Mouse (Mus musculus) spleen, adult 2 months (tissue): ENCODE measurements around the gene Hoxd8. TPM values are rescaled to one million over a fixed set of nuclear protein-coding genes. Genes with fewer than 3 reads are reported as not detected.

Source experiments
- DNase-seq, 2 experiments: peaks; one replicate each; pipeline versions ENCODE4 v3.0.0 to v3.0.0-alpha.2; 2012 to 2021; ENCODE audit warnings: low spot score in 2 of 2, low read depth in 1 of 2
- H3K27ac ChIP-seq: fragments of 200-500 bp; 2 replicates; pipeline ENCODE4 v1.5.1; 2012; ENCODE audit warnings: low read length, inconsistent platforms; ENCODE audit not compliant: insufficient read depth
- H3K27me3 ChIP-seq: fragments of 200-500 bp; 2 replicates; pipeline ENCODE4 v1.6.1; 2012; ENCODE audit warnings: mild to moderate bottlenecking, moderate library complexity, low read length, inconsistent platforms; ENCODE audit not compliant: control insufficient read depth, insufficient read depth
- H3K36me3 ChIP-seq: fragments of 200-500 bp; 2 replicates; pipeline ENCODE4 v1.6.1; 2012; ENCODE audit warnings: mild to moderate bottlenecking, low read length, inconsistent platforms; ENCODE audit not compliant: control insufficient read depth, insufficient read depth
- H3K4me1 ChIP-seq: fragments of 200-500 bp; 2 replicates; pipeline ENCODE4 v1.6.1; 2011; ENCODE audit warnings: inconsistent platforms; ENCODE audit not compliant: control insufficient read depth, insufficient read depth, insufficient read length
- H3K4me3 ChIP-seq: fragments of 200-500 bp; 2 replicates; pipeline ENCODE4 v1.5.1; 2011; ENCODE audit warnings: mild to moderate bottlenecking, inconsistent platforms; ENCODE audit not compliant: insufficient read depth, insufficient read length; ENCODE audit errors: extremely low read depth
- CTCF ChIP-seq: fragments of 200-500 bp; IDR thresholded peaks from 2 replicates; pipeline ENCODE4 v1.5.1; 2011; ENCODE audit warnings: mild to moderate bottlenecking, inconsistent platforms; ENCODE audit not compliant: insufficient read depth, insufficient read length, insufficient replicate concordance; ENCODE audit errors: extremely low read depth
- POLR2A ChIP-seq: fragments of 200-500 bp; IDR thresholded peaks from 2 replicates; pipeline ENCODE4 v1.6.1; 2011; ENCODE audit warnings: low read depth, low read length, inconsistent platforms
- WGBS: fragments of 180-500 bp; shearing (Covaris S2); methylation state at CpG from one replicate; pipeline ENCODE4 v1.1.7; 2018; 5-methylcytosine and 5-hydroxymethylcytosine counted together
- polyA plus RNA-seq: library from polyadenylated mRNA; depleted of rRNA; stranded (reverse); fragments of >200 nt; gene quantifications from 2 replicates; pipeline ENCODE4 v1.2.3, GENCODE M21; 2012

Hoxd8 gene
- polyA plus RNA-seq, 1 experiment = 0.32 TPM

GRCm38 (mm10) chr2:74670632-74671188, 33.7 kb upstream of the Hoxd8 start:
- Histone ChIP-seq H3K36me3 (no peaks in the 10 kb centered on the region), H3K27ac (no peak overlapping the region), H3K4me3 (no peak overlapping the region), H3K4me1 (peaks cover 2% of the 10 kb centered on the region), H3K27me3 (peaks cover 43% of the 10 kb centered on the region)
- 20% methylated on average over 3 of the region's 3 CpGs for WGBS
- DNase-seq = no peak
- TF ChIP-seq CTCF (no peak), POLR2A (no peak)

DNA sequence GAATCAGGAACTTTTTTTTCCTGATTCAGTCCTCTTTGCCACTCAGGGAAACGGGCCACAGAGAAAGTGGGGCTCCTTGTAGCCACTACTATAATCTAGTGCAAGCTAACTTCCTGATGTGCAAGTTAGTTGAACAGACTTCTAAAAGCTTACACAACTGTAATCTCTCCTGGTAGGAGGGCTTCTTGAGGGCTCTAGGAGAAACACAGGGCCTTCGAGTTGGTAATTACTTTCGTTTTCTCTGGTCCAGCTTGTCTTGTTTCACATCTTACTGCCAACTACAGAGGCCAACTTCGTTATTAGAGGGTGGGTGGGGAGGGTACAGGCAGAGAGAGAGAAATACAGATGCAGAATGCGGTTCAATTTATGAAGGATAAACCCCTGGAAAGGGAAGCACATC, 32.6 kb upstream of the Hoxd8 start:
- no peak overlapping the region for H3K27ac ChIP-seq
- H3K36me3 ChIP-seq = no peaks in the 10 kb centered on the region
- no peak overlapping the region for H3K4me3 ChIP-seq
- TF ChIP-seq CTCF = no peak
- no peak for TF ChIP-seq POLR2A
- DNase-seq = no peak
- WGBS = 23% methylated on average over 5 of the region's 5 CpGs
- H3K27me3 ChIP-seq = peaks cover 40% of the 10 kb centered on the region
- peaks cover 2% of the 10 kb centered on the region for H3K4me1 ChIP-seq

GRCm38 (mm10) chr2:74672481-74673362, 31.7 kb upstream of the Hoxd8 start:
- peak in 1 of 2 experiments; percentile 36 for DNase-seq
- H3K27me3 ChIP-seq = peaks cover 38% of the 10 kb centered on the region
- no peaks in the 10 kb centered on the region for H3K36me3 ChIP-seq
- H3K4me3 ChIP-seq = peak overlapping the region; percentile 31; the same call in 1 of the 2 replicates
- no peak overlapping the region for H3K27ac ChIP-seq
- peak; percentile 72 for TF ChIP-seq CTCF
- no peak for TF ChIP-seq POLR2A
- H3K4me1 ChIP-seq = peaks cover 2% of the 10 kb centered on the region
- WGBS = 5% methylated on average over 40 of the region's 40 CpGs

- 8% methylated on average over 24 of the region's 24 CpGs for WGBS
Observed at GRCm38 (mm10) chr2:74673835-74674425, 30.5 kb upstream of the Hoxd8 start.

GRCm38 (mm10) chr2:74674881-74675665, 29.3 kb upstream of the Hoxd8 start, which contains the start of gene Hoxd12:
Gene Hoxd12, plus strand, starts transcription at chr2:74675013.
- no peaks in the 10 kb centered on the region for H3K36me3 ChIP-seq
- peaks cover 2% of the 10 kb centered on the region; the same call in 1 of the 2 replicates for H3K4me1 ChIP-seq
- no peak for TF ChIP-seq CTCF
- no peak for TF ChIP-seq POLR2A
- peaks cover 36% of the 10 kb centered on the region for H3K27me3 ChIP-seq
- WGBS = 10% methylated on average over 47 of the region's 47 CpGs
- no peak within 1 kb of the TSS for H3K27ac ChIP-seq
- no peak within 1 kb of the TSS for H3K4me3 ChIP-seq
- DNase-seq = no peak

More at GRCm38 (mm10) chr2:74673835-74674425, 30.5 kb upstream of the Hoxd8 start:
- no peak for DNase-seq
- Histone ChIP-seq H3K36me3 (no peaks in the 10 kb centered on the region), H3K4me1 (peaks cover 2% of the 10 kb centered on the region; the same call in 1 of the 2 replicates), H3K4me3 (no peak overlapping the region), H3K27me3 (peaks cover 31% of the 10 kb centered on the region), H3K27ac (no peak overlapping the region)
- TF ChIP-seq CTCF = no peak
- no peak for TF ChIP-seq POLR2A

DNA sequence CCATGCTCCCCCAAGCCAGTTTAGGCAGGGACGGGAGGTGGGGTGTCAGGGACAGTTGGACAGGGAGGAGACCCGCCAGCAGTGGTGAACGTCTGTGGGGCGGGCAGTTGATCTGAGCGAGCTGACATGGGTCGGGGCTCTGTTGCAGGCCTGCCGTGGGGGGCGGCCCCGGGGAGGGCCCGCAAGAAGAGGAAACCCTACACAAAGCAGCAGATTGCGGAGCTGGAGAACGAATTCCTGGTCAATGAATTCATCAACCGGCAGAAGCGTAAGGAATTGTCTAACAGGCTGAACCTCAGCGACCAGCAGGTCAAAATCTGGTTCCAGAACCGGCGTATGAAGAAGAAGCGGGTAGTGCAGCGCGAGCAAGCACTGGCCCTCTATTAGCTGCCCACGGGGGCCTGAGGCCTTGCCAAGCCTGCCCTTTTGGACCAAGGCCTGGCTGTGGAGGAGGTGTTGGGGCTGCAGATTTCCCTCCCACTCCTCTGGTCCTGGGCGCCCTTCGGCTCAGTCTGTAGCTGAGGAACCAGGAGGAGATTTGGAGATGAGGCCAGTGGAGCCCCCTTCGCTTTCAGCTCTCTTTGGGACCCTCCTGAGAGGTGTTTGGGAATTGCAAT, 28.6 kb upstream of the Hoxd8 start:
- H3K27me3 ChIP-seq = peaks cover 39% of the 10 kb centered on the region
- H3K27ac ChIP-seq = no peak overlapping the region
- no peaks in the 10 kb centered on the region for H3K36me3 ChIP-seq
- TF ChIP-seq CTCF (no peak), POLR2A (no peak)
- DNase-seq = no peak
- 13% methylated on average over 24 of the region's 24 CpGs for WGBS
- no peak overlapping the region for H3K4me3 ChIP-seq
- peaks cover 2% of the 10 kb centered on the region; the same call in 1 of the 2 replicates for H3K4me1 ChIP-seq
